Mouse (Mus musculus): ENCODE data around the gene Snrnp70. TPM values are rescaled to one million over a fixed set of nuclear protein-coding genes. Genes with fewer than 3 reads are reported as not detected.

Gene Snrnp70
- polyA plus RNA-seq, 1 experiment from 2014 or later: 183 TPM

DNA sequence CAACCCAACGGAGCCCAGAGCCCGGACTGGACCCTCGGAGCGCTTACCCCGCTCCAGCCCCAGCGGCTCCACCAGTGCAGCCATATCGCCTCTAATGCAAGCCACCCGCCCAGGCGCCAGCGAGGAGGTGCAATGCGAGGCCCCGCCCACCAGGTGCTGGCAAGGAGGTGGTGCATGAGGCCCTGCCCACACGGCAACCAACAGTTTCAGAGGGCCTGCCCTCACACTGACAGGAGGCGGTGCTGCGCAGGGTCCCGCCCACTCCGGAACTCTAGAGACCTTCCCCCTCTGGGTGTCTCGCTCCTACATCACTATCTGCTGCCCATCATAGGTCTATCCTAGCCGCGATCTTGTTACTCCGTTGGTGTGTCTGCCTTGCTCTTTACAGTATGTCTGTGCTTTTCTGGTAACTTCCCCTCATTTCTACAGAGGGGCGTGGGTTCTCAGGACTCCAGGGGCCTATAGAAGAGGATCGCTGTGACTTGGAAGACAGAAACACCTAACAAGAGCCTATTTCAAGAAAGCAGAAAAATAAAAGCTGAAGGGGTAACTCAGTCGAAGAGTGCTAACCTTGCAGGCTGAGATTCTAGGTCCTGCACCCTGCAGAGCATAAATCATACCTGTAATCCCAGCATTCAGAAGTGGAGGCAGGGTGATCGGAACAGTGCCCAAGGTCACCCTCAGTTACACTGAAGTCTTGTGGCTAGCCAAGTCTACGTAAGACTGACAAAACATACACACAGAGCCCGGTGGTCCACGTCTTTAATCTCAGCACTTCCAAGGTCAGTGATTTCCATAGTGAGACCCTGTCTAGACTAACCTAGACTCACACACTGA lies 24.8 kb downstream of the Snrnp70 start, which contains the start of gene Lin7b:
Lin7b (minus strand) TSS at position 109 of the 837 bp plus-strand sequence.
- peak within 1 kb of the TSS; percentile 54 for H3K4me3 ChIP-seq
- H3K36me3 ChIP-seq: peaks cover 22% of the 10 kb centered on the region
- H3K9ac ChIP-seq: peak within 1 kb of the TSS; percentile 53
- 12% methylated on average over 24 of the region's 28 CpGs for WGBS
- peaks cover 37% of the 10 kb centered on the region for H3K4me1 ChIP-seq (replicated peaks)
- peak within 1 kb of the TSS; percentile 20; the same call in 1 of the 2 replicates for H3K27ac ChIP-seq (replicated peaks)
- H3K4me2 ChIP-seq: peak within 1 kb of the TSS; percentile 95
- H3K27me3 ChIP-seq: peaks cover 9% of the 10 kb centered on the region
- peak; percentile 57 for ATAC-seq (ENCODE audit: low FRiP score, low read depth)
- H3K9me3 ChIP-seq: no peaks in the 10 kb centered on the region

DNA sequence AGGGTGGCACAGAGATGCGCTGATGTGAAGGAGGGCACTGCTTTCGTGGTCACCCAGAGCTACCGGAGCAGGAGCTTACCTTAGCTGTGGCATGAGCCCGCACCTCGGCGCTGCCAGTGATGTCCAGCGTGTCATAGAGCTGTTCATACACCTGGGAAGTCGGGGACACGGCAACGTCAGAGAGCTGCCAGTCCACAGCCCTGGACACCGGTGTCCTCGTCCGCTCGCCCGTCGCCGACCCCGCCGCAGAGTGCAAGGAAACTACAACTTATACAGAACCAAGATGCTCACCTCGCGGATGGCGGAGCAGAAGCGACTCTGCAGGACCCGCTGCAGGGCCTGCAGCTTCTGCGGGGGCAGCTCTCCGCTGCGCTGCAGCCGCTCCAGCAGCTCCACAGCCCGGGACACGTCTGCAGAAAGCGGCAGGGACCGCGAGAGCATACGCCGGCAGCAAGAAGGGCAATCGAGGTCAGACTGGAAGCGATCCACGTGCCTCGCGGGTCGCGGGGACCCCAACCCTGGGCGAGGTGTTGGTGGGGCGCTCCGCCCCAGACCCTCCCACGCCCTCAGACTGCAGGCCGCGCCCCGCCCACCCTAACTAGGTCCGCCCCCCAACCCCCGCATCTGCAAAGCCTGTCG lies 25.6 kb downstream of the Snrnp70 start:
- Histone ChIP-seq H3K4me2 (peak overlapping the region; percentile 95), H3K9me3 (no peaks in the 10 kb centered on the region), H3K27ac (replicated peaks) (peak overlapping the region; percentile 20; the same call in 1 of the 2 replicates), H3K4me3 (peak overlapping the region; percentile 54), H3K36me3 (peaks cover 17% of the 10 kb centered on the region; the same call in 1 of the 2 replicates), H3K27me3 (peaks cover 9% of the 10 kb centered on the region), H3K9ac (peak overlapping the region; percentile 53), H3K4me1 (replicated peaks) (peaks cover 45% of the 10 kb centered on the region)
- WGBS: 10% methylated on average over 46 of the region's 52 CpGs
- ATAC-seq (ENCODE audit: low FRiP score, low read depth): no peak; the same call in 1 of the 2 replicates

- H3K4me2 ChIP-seq: peak overlapping the region; percentile 95
- no peaks in the 10 kb centered on the region for H3K9me3 ChIP-seq
- 73% methylated on average over 16 of the region's 16 CpGs for WGBS
- no peak overlapping the region for H3K27ac ChIP-seq (replicated peaks)
- no peak overlapping the region for H3K9ac ChIP-seq
- peaks cover 9% of the 10 kb centered on the region for H3K27me3 ChIP-seq
- peaks cover 51% of the 10 kb centered on the region for H3K4me1 ChIP-seq (replicated peaks)
- H3K4me3 ChIP-seq: peak overlapping the region; percentile 54
- H3K36me3 ChIP-seq: peaks cover 13% of the 10 kb centered on the region; the same call in 1 of the 2 replicates
- no peak for ATAC-seq (ENCODE audit: low FRiP score, low read depth)
Observed at GRCm38 (mm10) chr7:45369022-45369745, 26.4 kb downstream of the Snrnp70 start.

GRCm38 (mm10) chr7:45368178-45368577 lies 27.4 kb downstream of the Snrnp70 start:
- Histone ChIP-seq H3K27ac (replicated peaks) (peak overlapping the region; percentile 83; the same call in 1 of the 2 replicates), H3K4me1 (replicated peaks) (peaks cover 51% of the 10 kb centered on the region), H3K9me3 (no peaks in the 10 kb centered on the region), H3K36me3 (peaks cover 6% of the 10 kb centered on the region; the same call in 1 of the 2 replicates), H3K27me3 (peaks cover 12% of the 10 kb centered on the region), H3K4me3 (peak overlapping the region; percentile 84), H3K9ac (peak overlapping the region; percentile 41; the same call in 1 of the 2 replicates), H3K4me2 (peak overlapping the region; percentile 69)
- no peak for ATAC-seq (ENCODE audit: low FRiP score, low read depth)
- WGBS: 79% methylated on average over 15 of the region's 15 CpGs

DNA sequence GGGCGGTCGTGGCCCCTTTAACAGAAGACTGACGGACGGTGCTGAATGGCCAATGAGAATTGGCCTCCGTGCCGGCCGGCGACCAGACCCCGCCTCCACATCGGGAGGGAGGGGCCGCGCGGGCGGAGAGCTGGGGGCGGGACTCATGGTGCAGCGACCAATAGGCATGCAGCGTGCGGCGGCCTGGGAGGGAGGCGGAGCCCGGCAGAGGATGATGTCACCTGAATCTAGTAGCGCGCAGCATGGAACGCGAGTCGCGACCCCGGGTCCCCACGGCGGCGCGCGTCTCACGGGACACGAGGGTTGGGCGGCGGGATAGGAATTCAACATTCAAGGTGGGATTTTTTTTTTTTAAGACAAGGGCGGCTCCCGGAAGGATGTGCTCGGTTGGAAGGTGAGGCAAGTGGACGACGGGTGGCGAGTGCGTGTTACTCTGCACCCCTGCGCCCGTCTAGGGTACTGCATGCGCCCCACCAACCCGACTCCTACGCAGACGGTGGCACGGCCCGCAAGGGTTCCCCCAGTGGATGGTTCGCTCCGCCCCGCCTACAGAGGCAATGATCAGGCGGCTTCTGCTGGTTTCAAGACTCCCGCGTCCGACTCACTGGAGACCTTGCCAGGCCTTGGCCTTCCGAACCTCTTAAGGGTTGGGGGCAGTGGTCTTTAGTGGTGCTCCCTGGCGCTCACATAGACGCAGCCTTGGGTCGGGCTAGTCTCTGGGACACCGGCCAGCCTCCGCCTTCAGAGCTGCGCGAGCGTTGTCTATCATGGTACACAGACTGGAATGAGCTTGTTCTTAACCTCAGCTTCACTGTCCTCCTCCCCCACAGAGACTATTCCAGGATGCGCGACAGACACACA lies 28.3 kb downstream of the Snrnp70 start:
- under 1% methylated on average over 70 of the region's 70 CpGs for WGBS
- Histone ChIP-seq H3K9me3 (no peaks in the 10 kb centered on the region), H3K36me3 (no peaks in the 10 kb centered on the region; the same call in 1 of the 2 replicates), H3K9ac (peak overlapping the region; percentile 92), H3K4me3 (peak overlapping the region; percentile 84), H3K27ac (replicated peaks) (peak overlapping the region; percentile 83), H3K4me2 (peak overlapping the region; percentile 69), H3K4me1 (replicated peaks) (peaks cover 59% of the 10 kb centered on the region), H3K27me3 (peaks cover 12% of the 10 kb centered on the region)
- peak; percentile 88 for ATAC-seq (ENCODE audit: low FRiP score, low read depth)

DNA sequence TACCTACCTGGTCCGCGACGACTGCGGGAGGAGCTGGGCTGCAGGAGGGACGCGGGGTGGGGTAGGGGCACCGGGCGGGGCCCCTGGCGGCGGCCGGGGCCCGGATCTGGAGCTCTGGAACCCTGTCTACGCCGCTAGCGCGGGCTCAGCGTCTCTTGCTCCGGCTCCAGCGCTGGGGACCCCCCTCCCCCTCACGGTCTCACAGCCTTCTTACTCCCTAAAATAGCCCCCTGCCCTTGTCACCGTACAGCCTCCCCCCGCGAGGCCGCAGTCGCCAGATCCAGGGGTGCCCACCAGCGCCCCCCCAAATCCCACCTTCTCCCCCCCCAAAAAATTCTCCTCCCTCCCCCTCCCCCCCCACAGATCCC lies 28.9 kb downstream of the Snrnp70 start, which contains the start of gene Ppfia3:
Ppfia3 (minus strand) TSS at position 368 of the 368 bp plus-strand sequence.
- H3K9ac ChIP-seq: peak within 1 kb of the TSS; percentile 92
- ATAC-seq (ENCODE audit: low FRiP score, low read depth): peak; percentile 40
- 0% methylated on average over 23 of the region's 26 CpGs for WGBS

GRCm38 (mm10) chr7:45365742-45366651 lies 29.5 kb downstream of the Snrnp70 start:
- H3K4me1 ChIP-seq (replicated peaks): peaks cover 71% of the 10 kb centered on the region
- H3K9me3 ChIP-seq: no peaks in the 10 kb centered on the region
- peak overlapping the region; percentile 83 for H3K27ac ChIP-seq (replicated peaks)
- peaks cover 12% of the 10 kb centered on the region for H3K27me3 ChIP-seq
- no peaks in the 10 kb centered on the region for H3K36me3 ChIP-seq
- H3K4me3 ChIP-seq: peak overlapping the region; percentile 84
- ATAC-seq (ENCODE audit: low FRiP score, low read depth): no peak
- H3K4me2 ChIP-seq: peak overlapping the region; percentile 69
- 4% methylated on average over 31 of the region's 35 CpGs for WGBS
- H3K9ac ChIP-seq: peak overlapping the region; percentile 92

More for the DNA sequence above, 28.9 kb downstream of the Snrnp70 start, which contains the start of gene Ppfia3:
- Histone ChIP-seq H3K36me3 (no peaks in the 10 kb centered on the region), H3K4me2 (peak within 1 kb of the TSS; percentile 69), H3K4me3 (peak within 1 kb of the TSS; percentile 84), H3K27ac (replicated peaks) (peak within 1 kb of the TSS; percentile 83), H3K4me1 (replicated peaks) (peaks cover 65% of the 10 kb centered on the region), H3K9me3 (no peaks in the 10 kb centered on the region), H3K27me3 (peaks cover 12% of the 10 kb centered on the region)

DNA sequence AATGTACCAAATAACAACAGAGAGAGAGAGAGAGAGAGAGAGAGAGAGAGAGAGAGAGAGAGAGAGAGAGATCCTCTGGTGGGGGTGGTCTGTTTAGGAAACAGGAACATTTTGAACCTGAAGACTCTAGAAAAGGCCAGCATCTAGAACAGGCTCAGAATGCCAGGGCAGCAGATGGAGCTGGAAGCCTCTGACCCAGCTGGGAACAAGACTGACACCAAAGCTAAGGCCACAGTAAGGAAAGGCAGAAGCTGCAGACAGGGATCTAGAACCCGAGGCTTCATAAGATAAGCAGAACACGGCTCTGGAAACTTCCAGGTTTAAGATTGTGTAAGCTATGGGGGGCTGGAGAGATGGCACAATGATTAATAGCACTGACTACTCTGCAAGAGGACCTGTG lies 31.6 kb downstream of the Snrnp70 start:
- WGBS: 92% methylated on average over 2 of the region's 2 CpGs
- ATAC-seq (ENCODE audit: low FRiP score, low read depth): no peak
- Histone ChIP-seq H3K9ac (no peak overlapping the region), H3K4me1 (replicated peaks) (peaks cover 51% of the 10 kb centered on the region), H3K9me3 (no peaks in the 10 kb centered on the region), H3K27me3 (peaks cover 7% of the 10 kb centered on the region), H3K36me3 (peaks cover 4% of the 10 kb centered on the region; the same call in 1 of the 2 replicates), H3K27ac (replicated peaks) (no peak overlapping the region), H3K4me2 (no peak overlapping the region), H3K4me3 (no peak overlapping the region)

- Histone ChIP-seq H3K36me3 (peaks cover 11% of the 10 kb centered on the region), H3K4me1 (replicated peaks) (peaks cover 39% of the 10 kb centered on the region), H3K4me2 (peak overlapping the region; percentile 1; the same call in 1 of the 2 replicates), H3K27ac (replicated peaks) (no peak overlapping the region), H3K9ac (no peak overlapping the region), H3K4me3 (0 out of 2 replicates have a peak overlapping the region, but pooled peaks have one; percentile 3), H3K27me3 (peaks cover 3% of the 10 kb centered on the region; the same call in 1 of the 2 replicates), H3K9me3 (no peaks in the 10 kb centered on the region)
- 7% methylated on average over 13 of the region's 13 CpGs for WGBS
- no peak for ATAC-seq (ENCODE audit: low FRiP score, low read depth)
Observed at GRCm38 (mm10) chr7:45362801-45363200, 32.7 kb downstream of the Snrnp70 start.

- peak overlapping the region; percentile 76 for H3K27ac ChIP-seq (replicated peaks)
- peaks cover 25% of the 10 kb centered on the region for H3K36me3 ChIP-seq
- H3K27me3 ChIP-seq: peaks cover 3% of the 10 kb centered on the region; the same call in 1 of the 2 replicates
- H3K4me1 ChIP-seq (replicated peaks): peaks cover 37% of the 10 kb centered on the region
- H3K9me3 ChIP-seq: no peaks in the 10 kb centered on the region
- peak; percentile 91 for ATAC-seq (ENCODE audit: low FRiP score, low read depth)
- under 1% methylated on average over 43 of the region's 43 CpGs for WGBS
- H3K4me3 ChIP-seq: peak overlapping the region; percentile 45
- H3K9ac ChIP-seq: peak overlapping the region; percentile 50
- H3K4me2 ChIP-seq: peak overlapping the region; percentile 78
Observed at GRCm38 (mm10) chr7:45361243-45361804, 34.2 kb downstream of the Snrnp70 start.

Measured in hindbrain, embryonic 15.5 days (tissue).